In genomic region chr16:71944165-71944564, GRCm38 (mm10) we compare ENCODE assay signal across 33 mouse cellular contexts.
A peak's percentile ranks its signal among the peaks of the same experiment; 100 is the strongest.
DNase-seq lines count a peak whose midpoint lies in the region; ATAC-seq and TF ChIP-seq lines count a peak whose summit lies in the region.
"Had no signal": no experiment of that assay in that cellular context is flagged by ENCODE, and none has a peak within 500 bp of the region (broad histone marks: within the 10 kb centered on the region; RNA-seq: fewer than 3 reads in every experiment).

No protein-coding gene starts in this region.

- H3K9me3 ChIP-seq in forebrain, postnatal 0 days (ENCODE audit: low read length): no peaks in the 10 kb centered on the region
- H3K9me3 ChIP-seq in forebrain, embryonic 13.5 days (replicated peaks): no peaks in the 10 kb centered on the region
- no peaks in the 10 kb centered on the region for H3K9me3 ChIP-seq in kidney, embryonic 16.5 days (ENCODE audit: low read length)
- H3K9me3 ChIP-seq: embryonic facial prominence, embryonic 12.5 days; forebrain, embryonic 12.5 days; G1E; heart, embryonic 15.5 days; limb, embryonic 15.5 days; midbrain, embryonic 10.5 days; neural tube, embryonic 13.5 days had no signal

- DNase-seq in forebrain, postnatal 0 days: peak; percentile 5
- DNase-seq in kidney, adult 18-20 months: no peak
- DNase-seq in brain, embryonic 18.5 days (ENCODE audit: low read depth, low spot score): peak; percentile 16
- DNase-seq in mesoderm, embryonic 11.5 days (ENCODE audit: low read depth, low spot score): peak; percentile 50
- no peak for DNase-seq in gastrocnemius, postnatal 36 days
- DNase-seq: adrenal gland, adult 2 months; B cell, adult 2 months; cerebellum, adult 2 months; cerebellum, postnatal 25 days; gastrocnemius, postnatal 14 days; heart, adult 18-20 months; heart, postnatal 4 days; layer of hippocampus, adult 9-11 months; left cerebral cortex, postnatal 4 days; retina, postnatal 1 day; right cerebral cortex, postnatal 25 days; spleen, adult 18-20 months had no signal

- intact Hi-C loops in gastrocnemius, postnatal 36 days (cut with DNase I): no loop called here

- H3K36me3 ChIP-seq in forebrain, postnatal 0 days (ENCODE audit: insufficient read depth): no peaks in the 10 kb centered on the region
- no peaks in the 10 kb centered on the region for H3K36me3 ChIP-seq in forebrain, embryonic 13.5 days (ENCODE audit: poor library complexity, severe bottlenecking)
- H3K36me3 ChIP-seq in kidney, embryonic 16.5 days (ENCODE audit: insufficient read depth, low read length): no peaks in the 10 kb centered on the region
- H3K36me3 ChIP-seq: embryonic facial prominence, embryonic 12.5 days; forebrain, embryonic 12.5 days; G1E; heart, embryonic 15.5 days; limb, embryonic 15.5 days; midbrain, embryonic 10.5 days; neural tube, embryonic 13.5 days had no signal

- 78% methylated on average over 2 of the region's 2 CpGs for WGBS in forebrain, postnatal 0 days
- WGBS in forebrain, embryonic 13.5 days: 88% methylated on average over 2 of the region's 2 CpGs
- 50% methylated on average over 2 of the region's 2 CpGs for WGBS in kidney, embryonic 16.5 days

- no peak overlapping the region for H3K4me2 ChIP-seq in forebrain, postnatal 0 days (ENCODE audit: low read depth)
- H3K4me2 ChIP-seq in forebrain, embryonic 13.5 days: no peak overlapping the region
- no peak overlapping the region for H3K4me2 ChIP-seq in kidney, embryonic 16.5 days (replicated peaks; ENCODE audit: low read depth, low read length)
- H3K4me2 ChIP-seq: embryonic facial prominence, embryonic 12.5 days; forebrain, embryonic 12.5 days; heart, embryonic 15.5 days; hindbrain, embryonic 14.5 days; limb, embryonic 15.5 days; neural tube, embryonic 13.5 days had no signal

- H3K9ac ChIP-seq in forebrain, postnatal 0 days: no peak overlapping the region
- H3K9ac ChIP-seq in forebrain, embryonic 13.5 days: no peak overlapping the region
- H3K9ac ChIP-seq in kidney, embryonic 16.5 days (replicated peaks; ENCODE audit: low read length): no peak overlapping the region
- H3K9ac ChIP-seq: embryonic facial prominence, embryonic 12.5 days; forebrain, embryonic 12.5 days; heart, embryonic 15.5 days; hindbrain, embryonic 14.5 days; limb, embryonic 15.5 days; neural tube, embryonic 13.5 days had no signal

- no peak for TF ChIP-seq CTCF in forebrain, postnatal 0 days (IDR thresholded peaks at IDR 0.05; ENCODE audit: low read depth)

- H3K4me3 ChIP-seq in forebrain, postnatal 0 days (ENCODE audit: low read depth, low read length): no peak overlapping the region
- no peak overlapping the region for H3K4me3 ChIP-seq in forebrain, embryonic 13.5 days
- no peak overlapping the region for H3K4me3 ChIP-seq in kidney, embryonic 16.5 days (ENCODE audit: low read length)
- H3K4me3 ChIP-seq: embryonic facial prominence, embryonic 12.5 days; erythroblast, embryonic 14.5 days; forebrain, embryonic 12.5 days; heart, embryonic 15.5 days; limb, embryonic 15.5 days; midbrain, embryonic 10.5 days; myocyte; neural tube, embryonic 13.5 days had no signal

- H3K4me1 ChIP-seq in forebrain, postnatal 0 days (ENCODE audit: insufficient read depth): no peaks in the 10 kb centered on the region
- H3K4me1 ChIP-seq in forebrain, embryonic 13.5 days: no peaks in the 10 kb centered on the region
- no peaks in the 10 kb centered on the region for H3K4me1 ChIP-seq in kidney, embryonic 16.5 days (ENCODE audit: insufficient read depth, low read length)
- H3K4me1 ChIP-seq: forebrain, embryonic 12.5 days; limb, embryonic 15.5 days; midbrain, embryonic 10.5 days; neural tube, embryonic 13.5 days had no signal

- peak; percentile 59; the same call in 1 of the 2 replicates for ATAC-seq in forebrain, postnatal 0 days
- no peak for ATAC-seq in forebrain, embryonic 13.5 days
- ATAC-seq in kidney, embryonic 16.5 days (ENCODE audit: low FRiP score, low TSS enrichment): peak; percentile 49; the same call in 1 of the 2 replicates
- ATAC-seq: inflammation-experienced regulatory T-cells, adult 6 months; midbrain, embryonic 16.5 days had no signal

- no peaks in the 10 kb centered on the region for H3K27me3 ChIP-seq in forebrain, postnatal 0 days (ENCODE audit: insufficient read depth, low read length)
- H3K27me3 ChIP-seq in forebrain, embryonic 13.5 days: no peaks in the 10 kb centered on the region
- H3K27me3 ChIP-seq in kidney, embryonic 16.5 days (ENCODE audit: insufficient read depth, low read length): no peaks in the 10 kb centered on the region
- H3K27me3 ChIP-seq: CH12.LX; embryonic facial prominence, embryonic 12.5 days; forebrain, embryonic 12.5 days; heart, embryonic 15.5 days; limb, embryonic 15.5 days; neural tube, embryonic 13.5 days had no signal

- H3K27ac ChIP-seq in forebrain, postnatal 0 days (ENCODE audit: low read depth, low read length): no peak overlapping the region
- H3K27ac ChIP-seq in forebrain, embryonic 13.5 days: no peak overlapping the region
- H3K27ac ChIP-seq in kidney, embryonic 16.5 days (ENCODE audit: low read length): no peak overlapping the region
- H3K27ac ChIP-seq: embryonic facial prominence, embryonic 12.5 days; forebrain, embryonic 12.5 days; heart, embryonic 15.5 days; hindbrain, embryonic 14.5 days; limb, embryonic 15.5 days; macrophage; midbrain, embryonic 10.5 days; neural tube, embryonic 13.5 days had no signal

Comparison
In these comparisons a context has a peak if more than half of its experiments do, and no peak if none do; other contexts are left out.
1. DNase-seq: peak in forebrain, postnatal 0 days (single experiment), brain, embryonic 18.5 days (single experiment) and mesoderm, embryonic 11.5 days (single experiment); none in kidney, adult 18-20 months (single experiment) and gastrocnemius, postnatal 36 days (0 of 2).